Mouse (Mus musculus): ENCODE data around the gene AC129217.1. TPM values are rescaled to one million over a fixed set of nuclear protein-coding genes. Genes with fewer than 3 reads are reported as not detected.

The AC129217.1 gene
- total RNA-seq, 2 experiments from 2014 or later, result 21.6 to 27.8 TPM

Other genes with a start within 250 kb of the AC129217.1 start
- gene Slc22a8, start 238.5 kb upstream of the AC129217.1 start, total RNA-seq (2023), result not detected
- gene Slc22a6, start 211.7 kb upstream of the AC129217.1 start, total RNA-seq (2023), result not detected
- not detected for gene Chrm1, start 166.0 kb upstream of the AC129217.1 start, total RNA-seq (2023)
- gene Slc3a2, start 106.4 kb upstream of the AC129217.1 start, total RNA-seq (2023), result 100 to 1,000 TPM; 198 to 224 TPM
- 10 to 100 TPM; 41.0 to 42.9 TPM for gene Wdr74, start 93.9 kb upstream of the AC129217.1 start, total RNA-seq (2023)
- 1 to 10 TPM in 1 of 2 experiments, not detected in 1; 1.8 TPM for gene 1700092M07Rik, start 89.1 kb upstream of the AC129217.1 start, total RNA-seq (2023)
- gene Stx5a, start 88.4 kb upstream of the AC129217.1 start, total RNA-seq (2023), result 100 to 1,000 TPM; 158 to 163 TPM
- 100 to 1,000 TPM; 220 to 231 TPM for gene Nxf1, start 72.7 kb upstream of the AC129217.1 start, total RNA-seq (2023)
- gene Tmem223, start 58.8 kb upstream of the AC129217.1 start, total RNA-seq (2023), result 10 to 100 TPM; 30.2 to 33.8 TPM
- 100 to 1,000 TPM; 114 to 120 TPM for gene Tmem179b, start 55.3 kb upstream of the AC129217.1 start, total RNA-seq (2023)
- gene Taf6l, start 43.4 kb upstream of the AC129217.1 start, total RNA-seq (2023), result 10 to 100 TPM; 11.3 to 13.8 TPM
- 10 to 100 TPM; 57.5 to 68.0 TPM for gene Polr2g, start 31.2 kb upstream of the AC129217.1 start, total RNA-seq (2023)
- gene Zbtb3, start 27.2 kb upstream of the AC129217.1 start, total RNA-seq (2023), result 1 to 10 TPM; 2.1 to 3.1 TPM
- gene Ttc9c, start 10.4 kb upstream of the AC129217.1 start, total RNA-seq (2023), result 10 to 100 TPM; 31.1 to 35.2 TPM
- gene Hnrnpul2, start 9.8 kb upstream of the AC129217.1 start, total RNA-seq (2023), result 100 to 1,000 TPM; 107 to 124 TPM
- 100 to 1,000 TPM in 1 of 2 experiments, 10 to 100 TPM in 1; 97.1 to 109 TPM for gene Bscl2, start 7.7 kb downstream of the AC129217.1 start, total RNA-seq (2023)
- gene Gng3, start 9.4 kb downstream of the AC129217.1 start, total RNA-seq (2023), result not detected
- under 1 TPM; 0.27 to 0.55 TPM for gene Lrrn4cl, start 21.0 kb downstream of the AC129217.1 start, total RNA-seq (2023)
- 100 to 1,000 TPM; 107 to 138 TPM for gene Ubxn1, start 41.7 kb downstream of the AC129217.1 start, total RNA-seq (2023)
- 10 to 100 TPM; 19.3 to 24.4 TPM for gene Uqcc3, start 51.1 kb downstream of the AC129217.1 start, total RNA-seq (2023)
- 10 to 100 TPM; 11.6 to 16.5 TPM for gene Lbhd1, start 54.0 kb downstream of the AC129217.1 start, total RNA-seq (2023)
- not detected for gene Gm49403, start 54.2 kb downstream of the AC129217.1 start, total RNA-seq (2023)
- gene 1810009A15Rik, start 59.1 kb downstream of the AC129217.1 start, total RNA-seq (2023), result 10 to 100 TPM; 32.3 to 36.4 TPM
- gene Gm49416, start 59.2 kb downstream of the AC129217.1 start, total RNA-seq (2023), result 1 to 10 TPM in 1 of 2 experiments, not detected in 1; 6.1 TPM
- gene Ints5, start 63.2 kb downstream of the AC129217.1 start, total RNA-seq (2023), result 10 to 100 TPM; 13.1 to 16.0 TPM
- gene Ganab, start 68.3 kb downstream of the AC129217.1 start, total RNA-seq (2023), result 100 to 1,000 TPM; 114 to 122 TPM
- gene B3gat3, start 90.6 kb downstream of the AC129217.1 start, total RNA-seq (2023), result 10 to 100 TPM; 48.9 to 52.6 TPM
- 1 to 10 TPM; 2.6 to 3.1 TPM for gene Rom1, start 99.6 kb downstream of the AC129217.1 start, total RNA-seq (2023)
- gene Eml3, start 99.8 kb downstream of the AC129217.1 start, total RNA-seq (2023), result 10 to 100 TPM; 62.0 to 62.9 TPM
- 100 to 1,000 TPM; 112 to 114 TPM for gene Mta2, start 112.1 kb downstream of the AC129217.1 start, total RNA-seq (2023)
- gene Tut1, start 124.1 kb downstream of the AC129217.1 start, total RNA-seq (2023), result 10 to 100 TPM; 15.6 to 15.7 TPM
- gene Eef1g, start 137.3 kb downstream of the AC129217.1 start, total RNA-seq (2023), result 100 to 1,000 TPM; 194 to 241 TPM
- 1,000 to 10,000 TPM; 1,396 to 1,409 TPM for gene Ahnak, start 159.5 kb downstream of the AC129217.1 start, total RNA-seq (2023)